In the genomic region with DNA sequence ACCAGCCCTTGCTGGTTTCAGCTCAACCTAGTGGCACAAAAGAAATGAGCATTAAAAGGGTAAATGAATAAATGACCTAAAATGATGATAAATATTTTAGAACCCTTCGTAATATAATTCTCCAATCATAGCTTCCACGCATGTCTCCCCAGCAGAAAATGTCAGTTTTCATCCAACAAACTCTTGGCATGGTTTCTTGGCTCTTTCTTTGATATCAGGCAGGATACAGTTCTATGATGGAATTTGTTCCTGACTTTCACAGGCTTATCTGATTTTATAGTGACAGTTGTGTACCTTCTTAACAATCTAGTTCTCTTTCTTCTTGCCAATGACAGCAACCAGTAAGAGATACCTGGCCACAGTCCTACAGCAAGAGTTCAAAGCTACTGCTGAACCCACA, we compare ENCODE assay signal across 18 mouse cellular contexts.
"Had no signal": no experiment of that assay in that cellular context is flagged by ENCODE, and none has a peak within 500 bp of the region (broad histone marks: within the 10 kb centered on the region; RNA-seq: fewer than 3 reads in every experiment).

No protein-coding gene starts in this region.

- DNase-seq: lung, embryonic 14.5 days; lung, postnatal 10 days; lung, postnatal 4 days; midbrain, embryonic 14.5 days; retina, postnatal 1 day; right cerebral cortex, adult 18-20 months; right cerebral cortex, postnatal 25 days; right cerebral cortex, postnatal 4 days; spleen, adult 18-20 months; thymus, adult 18-20 months; thymus, postnatal 14 days; thymus, postnatal 36 days had no signal

- ATAC-seq: midbrain, embryonic 16.5 days had no signal

- H3K9me3 ChIP-seq: midbrain, embryonic 10.5 days; midbrain, embryonic 12.5 days; neural tube, embryonic 13.5 days; neural tube, embryonic 15.5 days had no signal

- H3K4me2 ChIP-seq: lung, embryonic 14.5 days; midbrain, embryonic 12.5 days; neural tube, embryonic 13.5 days; neural tube, embryonic 15.5 days had no signal

- H3K4me3 ChIP-seq: midbrain, embryonic 10.5 days; midbrain, embryonic 12.5 days; myocyte; neural tube, embryonic 13.5 days; neural tube, embryonic 15.5 days had no signal

- H3K27me3 ChIP-seq: midbrain, embryonic 12.5 days; neural tube, embryonic 13.5 days; neural tube, embryonic 15.5 days had no signal

- H3K36me3 ChIP-seq: midbrain, embryonic 10.5 days; midbrain, embryonic 12.5 days; neural tube, embryonic 13.5 days; neural tube, embryonic 15.5 days had no signal

- H3K9ac ChIP-seq: lung, embryonic 14.5 days; midbrain, embryonic 12.5 days; neural tube, embryonic 13.5 days; neural tube, embryonic 15.5 days had no signal

- H3K27ac ChIP-seq: midbrain, embryonic 10.5 days; midbrain, embryonic 12.5 days; neural tube, embryonic 13.5 days; neural tube, embryonic 15.5 days had no signal
